Mouse (Mus musculus): ENCODE measurements around the gene Selenof.

DNA sequence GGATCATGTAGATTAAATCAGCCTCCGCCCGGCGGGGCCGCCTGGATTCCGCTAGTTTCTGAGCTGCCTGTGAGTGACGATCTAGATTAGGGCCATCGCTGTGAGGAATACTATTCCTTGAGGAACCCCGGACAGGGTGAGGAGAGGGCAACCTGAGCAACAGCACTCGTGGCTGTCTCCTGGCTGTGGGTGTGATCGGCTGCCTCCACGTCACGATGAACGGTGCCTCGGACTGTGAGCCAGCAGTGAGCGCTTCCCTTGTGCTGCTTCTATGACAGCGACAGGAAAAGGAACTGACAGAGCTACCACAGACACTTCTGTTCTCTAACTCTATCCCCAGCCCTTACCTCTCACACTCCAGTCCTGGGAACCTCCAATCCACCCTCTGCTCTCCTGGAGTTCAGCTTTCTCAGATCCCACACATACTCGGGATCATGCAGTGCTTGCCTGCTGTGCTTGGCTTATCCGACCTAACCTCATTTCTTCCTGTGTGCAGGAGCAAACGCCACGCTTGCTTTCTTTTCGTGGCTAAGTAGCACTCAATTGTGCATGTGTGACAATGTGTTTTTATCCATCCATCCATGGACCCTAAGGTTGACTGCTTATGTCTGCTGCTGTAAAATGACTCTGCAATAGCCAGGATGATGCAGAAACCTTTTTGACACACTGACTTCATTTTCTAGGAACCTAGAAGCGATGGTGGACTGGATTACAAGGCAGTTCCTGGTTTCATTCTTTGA lies 8.4 kb upstream of the Selenof start:
- TF ChIP-seq CTCF (IDR thresholded peaks at IDR 0.05; ENCODE audit: low read depth, low read length) (no peak), TAL1 (conservative IDR thresholded peaks at IDR 0.05; ENCODE audit: low read depth, low read length) (no peak), GATA2 (IDR thresholded peaks at IDR 0.05; ENCODE audit: borderline replicate concordance, low read depth, low read length) (no peak)
